Mouse (Mus musculus) E14TG2a.4 (cell line): Measurements from ENCODE around the gene Gm26602.

Experiments
- CTCF ChIP-seq: conservative IDR thresholded peaks from 2 replicates; pipeline ENCODE4 v1.5.1; 2014; ENCODE audit warnings: low read length
- POU5F1 ChIP-seq: IDR thresholded peaks from 2 replicates; pipeline ENCODE4 v1.6.1; 2014; ENCODE audit warnings: low read length, borderline replicate concordance

GRCm38 (mm10) chr10:79918231-79919078 is 7.8 kb downstream of the Gm26602 start:
- TF ChIP-seq CTCF (no peak), POU5F1 (no peak)
